Mouse (Mus musculus): ENCODE measurements at regions not wholly inside any gene's neighbourhood (a gene's known extent, or its start where the extent isn't known, plus 50 kb on each side); places are given as distances from the start of the nearest gene placed in this dataset.

DNA sequence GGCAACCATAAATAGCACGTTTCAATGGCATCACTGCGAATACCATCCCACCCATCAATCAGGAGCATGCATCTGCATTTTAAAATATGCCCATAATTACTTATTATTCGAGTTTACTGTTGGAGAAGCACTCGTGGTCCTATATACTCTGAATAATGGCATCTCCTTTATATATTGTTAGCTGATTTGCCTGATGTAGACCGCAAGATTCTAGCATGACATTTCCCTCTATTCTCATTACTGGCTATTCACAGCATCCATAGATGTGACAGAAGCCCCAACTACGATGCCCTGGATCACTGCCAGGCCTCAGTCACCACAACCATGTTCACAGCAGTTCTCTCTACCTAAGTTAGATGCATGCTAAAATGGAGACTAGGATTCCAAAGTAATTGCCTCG is 77.4 kb upstream of the Epha4 start:
- no peaks in the 10 kb centered on the region for H3K27me3 ChIP-seq (replicated peaks; ENCODE audit: control insufficient read depth, insufficient read depth, low read length)
- DNase-seq (ENCODE audit: low spot score): no peak
- no peak for ATAC-seq (replicated peaks; ENCODE audit: low FRiP score, low TSS enrichment, low read depth)
- no peak overlapping the region for H3K9ac ChIP-seq (ENCODE audit: low read length)
- no peak overlapping the region for H3K4me2 ChIP-seq (ENCODE audit: low read length)
- H3K4me1 ChIP-seq (replicated peaks; ENCODE audit: control insufficient read depth, insufficient read depth, low read length): no peaks in the 10 kb centered on the region
- no peak overlapping the region for H3K27ac ChIP-seq (ENCODE audit: low read depth)
- WGBS: 83% methylated on average over 7 of the region's 7 CpGs
- H3K4me3 ChIP-seq (ENCODE audit: low read depth, low read length): no peak overlapping the region
- H3K9me3 ChIP-seq (ENCODE audit: control insufficient read depth, low read length): no peaks in the 10 kb centered on the region
- no peaks in the 10 kb centered on the region for H3K36me3 ChIP-seq (ENCODE audit: control insufficient read depth, insufficient read depth, low read length)

DNA sequence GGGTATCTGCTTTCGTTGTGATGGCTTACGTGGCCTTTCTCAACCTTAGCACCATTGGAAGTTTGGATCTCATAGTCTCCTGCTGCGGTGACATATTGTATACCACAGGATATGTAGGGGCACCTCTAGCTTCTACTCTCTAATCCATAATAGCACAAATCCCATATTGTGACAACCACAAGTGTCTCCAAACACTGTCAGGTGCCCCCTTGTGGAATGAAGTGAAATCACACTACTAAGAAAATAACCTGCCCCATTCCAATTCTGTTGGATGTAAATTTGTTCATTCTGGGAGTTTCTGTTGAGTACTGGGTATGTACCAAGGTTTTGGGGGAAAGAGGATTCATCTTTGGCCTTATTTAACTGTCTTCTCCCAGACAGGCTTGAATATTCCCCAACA is 74.5 kb upstream of the Epha4 start:
- H3K9ac ChIP-seq (ENCODE audit: low read length): no peak overlapping the region
- no peak overlapping the region for H3K4me2 ChIP-seq (ENCODE audit: low read length)
- H3K4me1 ChIP-seq (replicated peaks; ENCODE audit: control insufficient read depth, insufficient read depth, low read length): no peaks in the 10 kb centered on the region
- ATAC-seq (replicated peaks; ENCODE audit: low FRiP score, low TSS enrichment, low read depth) (no peak), DNase-seq (ENCODE audit: low spot score) (no peak)
- no peaks in the 10 kb centered on the region for H3K27me3 ChIP-seq (replicated peaks; ENCODE audit: control insufficient read depth, insufficient read depth, low read length)
- no peak overlapping the region for H3K27ac ChIP-seq (ENCODE audit: low read depth)
- H3K36me3 ChIP-seq (ENCODE audit: control insufficient read depth, insufficient read depth, low read length): no peaks in the 10 kb centered on the region
- no peak overlapping the region for H3K4me3 ChIP-seq (ENCODE audit: low read depth, low read length)
- 91% methylated on average over 3 of the region's 3 CpGs for WGBS
- no peaks in the 10 kb centered on the region for H3K9me3 ChIP-seq (ENCODE audit: control insufficient read depth, low read length)

DNA sequence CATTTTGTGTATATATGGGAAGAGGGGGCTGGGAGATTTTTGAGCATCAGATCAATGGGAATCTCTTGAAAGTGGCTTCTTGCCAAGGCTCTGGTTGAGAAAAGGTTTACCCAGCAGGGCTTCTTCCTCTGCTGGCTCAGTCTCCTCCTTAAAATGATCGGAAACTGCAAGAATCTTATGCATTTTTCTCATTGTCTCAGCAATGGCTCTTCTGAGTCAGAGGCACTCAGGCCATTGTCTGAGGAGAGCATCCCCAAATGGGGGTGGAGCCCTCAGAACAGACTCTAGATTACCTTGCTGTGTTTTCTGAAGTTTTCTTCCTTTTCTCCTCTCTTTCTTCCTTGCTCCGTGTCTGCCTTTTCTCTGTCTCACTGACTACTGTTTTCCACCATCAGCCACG is 70.6 kb upstream of the Epha4 start:
- Histone ChIP-seq H3K4me1 (replicated peaks; ENCODE audit: control insufficient read depth, insufficient read depth, low read length) (no peaks in the 10 kb centered on the region), H3K4me3 (ENCODE audit: low read depth, low read length) (no peak overlapping the region), H3K9me3 (ENCODE audit: control insufficient read depth, low read length) (no peaks in the 10 kb centered on the region), H3K36me3 (ENCODE audit: control insufficient read depth, insufficient read depth, low read length) (no peaks in the 10 kb centered on the region), H3K27ac (ENCODE audit: low read depth) (no peak overlapping the region), H3K9ac (ENCODE audit: low read length) (no peak overlapping the region), H3K27me3 (replicated peaks; ENCODE audit: control insufficient read depth, insufficient read depth, low read length) (no peaks in the 10 kb centered on the region), H3K4me2 (ENCODE audit: low read length) (no peak overlapping the region)
- 72% methylated on average over 3 of the region's 3 CpGs for WGBS
- no peak for DNase-seq (ENCODE audit: low spot score)
- ATAC-seq (replicated peaks; ENCODE audit: low FRiP score, low TSS enrichment, low read depth): no peak

DNA sequence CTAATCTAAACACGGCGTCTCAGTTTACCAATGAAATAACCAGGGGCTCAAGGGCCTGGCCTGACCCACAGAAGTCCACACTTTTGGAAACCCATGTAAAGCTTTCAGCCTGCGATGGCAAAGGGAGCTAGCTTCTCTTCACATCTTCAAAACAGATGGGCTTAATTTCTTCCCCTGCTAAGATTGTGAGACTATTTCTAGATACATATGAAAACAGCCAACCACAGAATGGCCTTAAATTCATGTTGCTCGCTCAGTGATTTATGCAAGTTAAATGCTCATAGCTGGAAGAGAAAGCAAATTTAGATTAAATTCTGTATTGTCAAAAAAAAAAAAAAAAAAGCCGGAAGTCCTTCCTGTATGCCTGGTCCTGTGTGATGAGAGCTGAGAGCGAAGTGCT is 53.2 kb upstream of the Epha4 start:
- 82% methylated on average over 6 of the region's 6 CpGs for WGBS
- Histone ChIP-seq H3K9me3 (ENCODE audit: control insufficient read depth, low read length) (no peaks in the 10 kb centered on the region), H3K36me3 (ENCODE audit: control insufficient read depth, insufficient read depth, low read length) (no peaks in the 10 kb centered on the region), H3K9ac (ENCODE audit: low read length) (no peak overlapping the region), H3K4me2 (ENCODE audit: low read length) (no peak overlapping the region), H3K27ac (ENCODE audit: low read depth) (no peak overlapping the region), H3K4me3 (ENCODE audit: low read depth, low read length) (no peak overlapping the region), H3K4me1 (replicated peaks; ENCODE audit: control insufficient read depth, insufficient read depth, low read length) (no peaks in the 10 kb centered on the region), H3K27me3 (replicated peaks; ENCODE audit: control insufficient read depth, insufficient read depth, low read length) (no peaks in the 10 kb centered on the region)
- no peak for DNase-seq (ENCODE audit: low spot score)
- no peak for ATAC-seq (replicated peaks; ENCODE audit: low FRiP score, low TSS enrichment, low read depth)

DNA sequence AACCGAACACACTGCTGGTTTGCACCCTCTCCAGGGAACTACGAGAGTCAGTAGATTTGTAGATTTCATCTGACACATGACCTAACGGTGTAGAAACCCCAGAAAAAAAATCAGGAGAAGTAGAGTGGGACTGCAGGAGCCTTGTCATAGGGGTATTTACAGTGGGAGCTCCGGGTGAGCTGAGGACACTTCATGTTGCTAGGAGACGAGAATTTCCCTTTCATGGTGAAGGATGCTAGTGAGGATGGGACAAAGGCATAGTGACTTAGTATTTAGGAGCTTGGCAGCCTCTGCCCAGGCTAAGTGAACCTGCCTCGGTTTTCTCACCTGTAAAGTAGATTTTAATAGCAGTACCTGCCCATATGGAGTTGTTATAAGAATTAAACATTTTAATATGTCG is 52.8 kb upstream of the Epha4 start:
- no peaks in the 10 kb centered on the region for H3K4me1 ChIP-seq (replicated peaks; ENCODE audit: control insufficient read depth, insufficient read depth, low read length)

More for the DNA sequence above, 52.8 kb upstream of the Epha4 start:
- H3K36me3 ChIP-seq (ENCODE audit: control insufficient read depth, insufficient read depth, low read length): no peaks in the 10 kb centered on the region
- H3K27ac ChIP-seq (ENCODE audit: low read depth): no peak overlapping the region
- no peak overlapping the region for H3K4me3 ChIP-seq (ENCODE audit: low read depth, low read length)
- DNase-seq (ENCODE audit: low spot score) (no peak), ATAC-seq (replicated peaks; ENCODE audit: low FRiP score, low TSS enrichment, low read depth) (no peak)
- no peaks in the 10 kb centered on the region for H3K27me3 ChIP-seq (replicated peaks; ENCODE audit: control insufficient read depth, insufficient read depth, low read length)
- no peaks in the 10 kb centered on the region for H3K9me3 ChIP-seq (ENCODE audit: control insufficient read depth, low read length)
- H3K9ac ChIP-seq (ENCODE audit: low read length): no peak overlapping the region
- H3K4me2 ChIP-seq (ENCODE audit: low read length): no peak overlapping the region
- 74% methylated on average over 7 of the region's 7 CpGs for WGBS
